8 mouse cellular contexts compared by ENCODE assay signal in the genomic region with DNA sequence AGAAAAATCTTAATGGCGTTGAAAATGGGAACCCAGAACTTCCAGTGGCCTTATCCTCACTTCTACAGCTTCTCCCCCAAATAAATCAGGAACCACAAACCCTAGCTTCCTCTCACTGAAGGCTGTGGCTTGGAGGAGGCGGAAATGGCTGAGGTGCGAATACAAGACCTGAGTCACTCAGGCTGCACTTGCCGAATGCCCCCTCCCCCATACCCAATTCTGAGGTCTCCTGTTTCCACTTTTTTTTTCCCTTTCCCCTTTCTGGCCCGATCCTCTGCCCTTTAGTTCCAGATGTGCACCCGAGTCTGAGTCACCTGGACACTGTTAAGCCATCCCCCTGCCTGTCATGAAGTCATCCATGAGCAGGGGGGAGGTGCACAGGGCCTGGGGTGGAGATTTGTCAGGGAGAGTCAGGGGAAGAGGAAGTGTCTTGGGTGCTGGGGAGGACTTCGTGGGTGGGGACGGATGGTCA. TPM values are rescaled to one million over a fixed set of nuclear protein-coding genes. Genes with fewer than 3 reads are reported as not detected.
DNase-seq lines count a peak whose midpoint lies in the region; ATAC-seq lines count a peak whose summit lies in the region.

A gene (plus strand): TSS at position 437 of the 472 bp plus-strand sequence.

- whole genome bisulfite sequencing in kidney, embryonic 15.5 days: 73% methylated on average over 8 of the region's 8 CpGs
- WGBS in embryonic facial prominence, embryonic 14.5 days: 73% methylated on average over 8 of the region's 8 CpGs
- 78% methylated on average over 8 of the region's 8 CpGs for WGBS in limb, embryonic 10.5 days
- 83% methylated on average over 8 of the region's 8 CpGs for WGBS in midbrain, embryonic 15.5 days

- H3K4me3 ChIP-seq in kidney, embryonic 15.5 days (replicated peaks): peak within 1 kb of the TSS; percentile 58; the same call in 1 of the 2 replicates
- H3K4me3 ChIP-seq in embryonic facial prominence, embryonic 14.5 days (ENCODE audit: low read depth, low read length): peak within 1 kb of the TSS; percentile 57
- H3K4me3 ChIP-seq in limb, embryonic 10.5 days: peak within 1 kb of the TSS; percentile 67
- H3K4me3 ChIP-seq in midbrain, embryonic 15.5 days: peak within 1 kb of the TSS; percentile 74

- no peak within 1 kb of the TSS; the same call in 1 of the 2 replicates for H3K27ac ChIP-seq in kidney, embryonic 15.5 days
- H3K27ac ChIP-seq in embryonic facial prominence, embryonic 14.5 days (replicated peaks; ENCODE audit: low read depth, low read length): peak within 1 kb of the TSS; percentile 90
- peak within 1 kb of the TSS; percentile 92 for H3K27ac ChIP-seq in limb, embryonic 10.5 days
- H3K27ac ChIP-seq in midbrain, embryonic 15.5 days: peak within 1 kb of the TSS; percentile 92

- no peak for DNase-seq in kidney, adult 11 months
- DNase-seq in embryonic facial prominence, embryonic 14.5 days (ENCODE audit: low spot score): no peak
- DNase-seq in limb, embryonic 10.5 days (ENCODE audit: low spot score): no peak
- DNase-seq in urinary bladder, postnatal 4 days (ENCODE audit: low spot score in 2 of 2): no peak
- DNase-seq in retina, embryonic 14.5 days (ENCODE audit: low spot score): no peak
- DNase-seq in layer of hippocampus, adult 9-10 months (ENCODE audit: low spot score): no peak

- no peaks in the 10 kb centered on the region for H3K9me3 ChIP-seq in kidney, embryonic 15.5 days (replicated peaks)
- no peaks in the 10 kb centered on the region for H3K9me3 ChIP-seq in embryonic facial prominence, embryonic 14.5 days (ENCODE audit: control insufficient read depth, low read length)
- no peaks in the 10 kb centered on the region for H3K9me3 ChIP-seq in limb, embryonic 10.5 days (replicated peaks)
- no peaks in the 10 kb centered on the region for H3K9me3 ChIP-seq in midbrain, embryonic 15.5 days

- no peaks in the 10 kb centered on the region for H3K36me3 ChIP-seq in kidney, embryonic 15.5 days
- H3K36me3 ChIP-seq in embryonic facial prominence, embryonic 14.5 days (ENCODE audit: control insufficient read depth, insufficient read depth, low read length): no peaks in the 10 kb centered on the region
- peaks cover 8% of the 10 kb centered on the region; the same call in 1 of the 2 replicates for H3K36me3 ChIP-seq in limb, embryonic 10.5 days
- no peaks in the 10 kb centered on the region for H3K36me3 ChIP-seq in midbrain, embryonic 15.5 days (replicated peaks)

- H3K9ac ChIP-seq in kidney, embryonic 15.5 days: no peak within 1 kb of the TSS
- no peak within 1 kb of the TSS for H3K9ac ChIP-seq in embryonic facial prominence, embryonic 14.5 days (ENCODE audit: low read depth, low read length)
- H3K9ac ChIP-seq in midbrain, embryonic 15.5 days: no peak within 1 kb of the TSS

- ATAC-seq in kidney, embryonic 15.5 days (replicated peaks; ENCODE audit: low FRiP score): no peak
- no peak for ATAC-seq in embryonic facial prominence, embryonic 14.5 days (ENCODE audit: low read depth)
- ATAC-seq in midbrain, embryonic 15.5 days (replicated peaks): no peak

- peaks cover 23% of the 10 kb centered on the region for H3K4me1 ChIP-seq in kidney, embryonic 15.5 days
- H3K4me1 ChIP-seq in embryonic facial prominence, embryonic 14.5 days (ENCODE audit: control insufficient read depth, insufficient read depth, low read length): peaks cover 9% of the 10 kb centered on the region; the same call in 1 of the 2 replicates
- peaks cover 24% of the 10 kb centered on the region for H3K4me1 ChIP-seq in limb, embryonic 10.5 days
- peaks cover 16% of the 10 kb centered on the region for H3K4me1 ChIP-seq in midbrain, embryonic 15.5 days

- H3K27me3 ChIP-seq in kidney, embryonic 15.5 days: peaks cover 10% of the 10 kb centered on the region
- no peaks in the 10 kb centered on the region for H3K27me3 ChIP-seq in embryonic facial prominence, embryonic 14.5 days (replicated peaks; ENCODE audit: control insufficient read depth, insufficient read depth, low read length)
- peaks cover 41% of the 10 kb centered on the region for H3K27me3 ChIP-seq in limb, embryonic 10.5 days (ENCODE audit: low read depth, poor library complexity, severe bottlenecking)
- H3K27me3 ChIP-seq in midbrain, embryonic 15.5 days (replicated peaks): peaks cover 13% of the 10 kb centered on the region; the same call in 1 of the 2 replicates

- peak within 1 kb of the TSS; percentile 89 for H3K4me2 ChIP-seq in kidney, embryonic 15.5 days
- H3K4me2 ChIP-seq in embryonic facial prominence, embryonic 14.5 days (ENCODE audit: low read depth, low read length): peak within 1 kb of the TSS; percentile 76
- peak within 1 kb of the TSS; percentile 63 for H3K4me2 ChIP-seq in midbrain, embryonic 15.5 days

RNA-seq across cellular contexts. Expression of the gene that starts here (rescaled TPM):
- 0.72 and 0.82 TPM in 2 replicates for polyA plus RNA-seq in kidney, embryonic 15.5 days (2015; fragmentation: Nextera tagmentation; extraction: Ambion mirVana)
- 0.97 and 1.8 TPM in 2 replicates for polyA plus RNA-seq in embryonic facial prominence, embryonic 14.5 days (2014; fragmentation: Nextera tagmentation; extraction: Ambion mirVana)
- 0.29 and 0.51 TPM in 2 replicates for polyA plus RNA-seq in limb, embryonic 10.5 days (2016; fragmentation: Nextera tagmentation; extraction: Ambion mirVana)
- 0.32 and 0.38 TPM in 2 replicates for polyA plus RNA-seq in midbrain, embryonic 15.5 days (2015; fragmentation: Nextera tagmentation; extraction: Ambion mirVana)
